Mouse (Mus musculus): Measurements from ENCODE around the gene Vps37c.

- TF ChIP-seq CTCF (IDR thresholded peaks at IDR 0.05) = no peak
- no peak for TF ChIP-seq EP300 (IDR thresholded peaks at IDR 0.05)
Observed at GRCm38 (mm10) chr19:10747182-10747581, 58.6 kb downstream of the Vps37c start.
